25 mouse cellular contexts compared by ENCODE assay signal in genomic region chr4:150217935-150218334, GRCm38 (mm10). TPM values are rescaled to one million over a fixed set of nuclear protein-coding genes. Genes with fewer than 3 reads are reported as not detected.
DNase-seq lines count a peak whose midpoint lies in the region; ATAC-seq and TF ChIP-seq lines count a peak whose summit lies in the region.
"Had no signal": no experiment of that assay in that cellular context is flagged by ENCODE, and none has a peak within 500 bp of the region (broad histone marks: within the 10 kb centered on the region; RNA-seq: fewer than 3 reads in every experiment).

No protein-coding gene starts in this region.

- intact Hi-C loops in heart, postnatal 36 days (cut with DNase I), result loop anchor here (5.0 kb wide), 1 partner anchor 81 kb away; no protein-coding TSS in a partner anchor

- no peak for TF ChIP-seq EP300 in heart, postnatal 0 days (IDR thresholded peaks at IDR 0.05; ENCODE audit: low read depth)
- TF ChIP-seq EP300 in liver, postnatal 0 days (IDR thresholded peaks at IDR 0.05; ENCODE audit: low read depth), result no peak
- TF ChIP-seq EP300 in stomach, postnatal 0 days (optimal IDR thresholded peaks at IDR 0.05), result no peak

- WGBS in heart, postnatal 0 days, result 60% methylated on average over 1 of the region's 1 CpGs
- WGBS in liver, postnatal 0 days (ENCODE audit: insufficient replicate concordance), result 50% methylated on average over 1 of the region's 1 CpGs
- WGBS in stomach, postnatal 0 days, result 100% methylated on average over 1 of the region's 1 CpGs

- no peaks in the 10 kb centered on the region for H3K36me3 ChIP-seq in heart, postnatal 0 days (replicated peaks; ENCODE audit: control insufficient read depth, insufficient read depth, low read length)
- H3K36me3 ChIP-seq in liver, postnatal 0 days (replicated peaks; ENCODE audit: insufficient read depth, low read length), result no peaks in the 10 kb centered on the region
- no peaks in the 10 kb centered on the region for H3K36me3 ChIP-seq in E14TG2a.4 (ENCODE audit: insufficient read depth, low read length)
- no peaks in the 10 kb centered on the region for H3K36me3 ChIP-seq in stomach, postnatal 0 days (ENCODE audit: control insufficient read depth, insufficient read depth, low read length)
- H3K36me3 ChIP-seq: forebrain, embryonic 10.5 days; midbrain, embryonic 10.5 days; neural tube, embryonic 12.5 days had no signal

- TF ChIP-seq CTCF in heart, postnatal 0 days (IDR thresholded peaks at IDR 0.05; ENCODE audit: low read depth), result peak; percentile 30
- peak; percentile 46 for TF ChIP-seq CTCF in liver, postnatal 0 days (IDR thresholded peaks at IDR 0.05; ENCODE audit: low read depth)
- TF ChIP-seq CTCF in E14TG2a.4 (conservative IDR thresholded peaks at IDR 0.05; ENCODE audit: low read length), result peak; percentile 54
- peak; percentile 51 for TF ChIP-seq CTCF in stomach, postnatal 0 days (IDR thresholded peaks at IDR 0.05; ENCODE audit: low read depth)

- no peak for ATAC-seq in heart, postnatal 0 days (ENCODE audit: insufficient read depth, low read depth)
- ATAC-seq in liver, postnatal 0 days, result no peak
- ATAC-seq in stomach, postnatal 0 days (ENCODE audit: low FRiP score, low TSS enrichment), result no peak
- ATAC-seq: hindbrain, embryonic 16.5 days had no signal

- no peaks in the 10 kb centered on the region for H3K9me3 ChIP-seq in heart, postnatal 0 days (replicated peaks; ENCODE audit: control insufficient read depth, low read length)
- H3K9me3 ChIP-seq in liver, postnatal 0 days (ENCODE audit: low read length), result no peaks in the 10 kb centered on the region
- no peaks in the 10 kb centered on the region for H3K9me3 ChIP-seq in E14TG2a.4 (ENCODE audit: low read length)
- H3K9me3 ChIP-seq in stomach, postnatal 0 days (ENCODE audit: control insufficient read depth, low read length), result no peaks in the 10 kb centered on the region
- H3K9me3 ChIP-seq: forebrain, embryonic 10.5 days; midbrain, embryonic 10.5 days; neural tube, embryonic 12.5 days had no signal

- no peak overlapping the region for H3K4me2 ChIP-seq in heart, postnatal 0 days (ENCODE audit: low read depth, low read length)
- no peak overlapping the region for H3K4me2 ChIP-seq in liver, postnatal 0 days (ENCODE audit: low read depth, low read length)
- no peak overlapping the region for H3K4me2 ChIP-seq in stomach, postnatal 0 days (replicated peaks; ENCODE audit: low read depth)
- H3K4me2 ChIP-seq: neural tube, embryonic 12.5 days had no signal

- DNase-seq in heart, postnatal 0 days (ENCODE audit: low spot score), result no peak
- DNase-seq in heart, postnatal 36 days, result no peak
- DNase-seq in liver, postnatal 0 days, result no peak
- DNase-seq in liver, result no peak
- no peak for DNase-seq in stomach, postnatal 0 days (ENCODE audit: low spot score)
- DNase-seq in thymus, postnatal 4 days, result no peak
- DNase-seq: adrenal gland, adult 2 months; cerebellum, adult 2 months; cerebellum, postnatal 36 days; heart, adult 11 months; kidney, adult 8-10 months; kidney, postnatal 4 days; lung, adult 18-20 months; thymus, postnatal 14 days had no signal

- no peaks in the 10 kb centered on the region for H3K4me1 ChIP-seq in heart, postnatal 0 days (ENCODE audit: control insufficient read depth, insufficient read depth)
- peaks cover 19% of the 10 kb centered on the region for H3K4me1 ChIP-seq in liver, postnatal 0 days (ENCODE audit: insufficient read depth)
- H3K4me1 ChIP-seq in E14TG2a.4 (replicated peaks; ENCODE audit: low read depth, low read length), result peaks cover 42% of the 10 kb centered on the region
- H3K4me1 ChIP-seq in stomach, postnatal 0 days (replicated peaks; ENCODE audit: control insufficient read depth, insufficient read depth), result no peaks in the 10 kb centered on the region

- no peaks in the 10 kb centered on the region for H3K27me3 ChIP-seq in heart, postnatal 0 days (ENCODE audit: control insufficient read depth, insufficient read depth, low read length)
- H3K27me3 ChIP-seq in liver, postnatal 0 days (ENCODE audit: insufficient read depth, low read length), result no peaks in the 10 kb centered on the region
- no peaks in the 10 kb centered on the region for H3K27me3 ChIP-seq in E14TG2a.4 (ENCODE audit: insufficient read depth, low read length)
- no peaks in the 10 kb centered on the region for H3K27me3 ChIP-seq in stomach, postnatal 0 days (ENCODE audit: control insufficient read depth, insufficient read depth, low read length)
- H3K27me3 ChIP-seq: neural tube, embryonic 12.5 days had no signal

- H3K9ac ChIP-seq in heart, postnatal 0 days (replicated peaks; ENCODE audit: low read depth, low read length), result no peak overlapping the region
- H3K9ac ChIP-seq in liver, postnatal 0 days (replicated peaks), result no peak overlapping the region
- no peak overlapping the region for H3K9ac ChIP-seq in stomach, postnatal 0 days (ENCODE audit: low read length)
- H3K9ac ChIP-seq: neural tube, embryonic 12.5 days had no signal

- H3K27ac ChIP-seq in heart, postnatal 0 days (ENCODE audit: low read depth), result no peak overlapping the region
- H3K27ac ChIP-seq in liver, postnatal 0 days (ENCODE audit: low read depth), result no peak overlapping the region
- no peak overlapping the region for H3K27ac ChIP-seq in stomach, postnatal 0 days (replicated peaks)
- H3K27ac ChIP-seq: forebrain, embryonic 10.5 days; midbrain, embryonic 10.5 days; neural tube, embryonic 12.5 days had no signal

- H3K4me3 ChIP-seq in heart, postnatal 0 days (ENCODE audit: low read depth, low read length), result no peak overlapping the region
- no peak overlapping the region for H3K4me3 ChIP-seq in liver, postnatal 0 days (ENCODE audit: low read depth, low read length)
- H3K4me3 ChIP-seq in E14TG2a.4 (replicated peaks; ENCODE audit: low read length), result no peak overlapping the region
- no peak overlapping the region for H3K4me3 ChIP-seq in stomach, postnatal 0 days (ENCODE audit: low read depth, low read length)
- H3K4me3 ChIP-seq: forebrain, embryonic 10.5 days; midbrain, embryonic 10.5 days; neural tube, embryonic 12.5 days had no signal

RNA-seq across cellular contexts. Expression of gene Car6, which starts 16.8 kb away (rescaled TPM):
- not detected in 2 replicates for total RNA-seq in heart, postnatal 0 days (2014; rRNA removed; ENCODE audit: low replicate concordance)
- not detected in 2 replicates for polyA plus RNA-seq in heart, postnatal 0 days (2015; fragmentation: Nextera tagmentation; extraction: Ambion mirVana)
- not detected for total RNA-seq in heart, postnatal 36 days (2021)
- not detected in 2 replicates for polyA plus RNA-seq in liver, postnatal 0 days (2015; fragmentation: Nextera tagmentation; extraction: Ambion mirVana)
- polyA plus RNA-seq in stomach, postnatal 0 days (2015; fragmentation: Nextera tagmentation; extraction: Ambion mirVana), result 0.06 TPM in 1 of 2 replicates, not detected in the other
- total RNA-seq: gastrocnemius, adult 8-10 months; hematopoietic stem cell, adult 5-6 weeks; layer of hippocampus, postnatal 14 days; left cerebral cortex, postnatal 14 days had no signal
- polyA plus RNA-seq: adrenal gland, adult 2 months; cerebellum, adult 2 months; forebrain, embryonic 10.5 days; heart, embryonic 14.5 days; hindbrain, embryonic 16.5 days; midbrain, embryonic 10.5 days; neural tube, embryonic 12.5 days; small intestine, adult 2 months had no signal

RNA-seq across cellular contexts. Expression of gene Eno1, which starts 18.6 kb away (rescaled TPM):
- total RNA-seq in heart, postnatal 0 days (2014; rRNA removed; ENCODE audit: low replicate concordance), result 525 and 625 TPM in 2 replicates
- 999 and 1,074 TPM in 2 replicates for polyA plus RNA-seq in heart, postnatal 0 days (2015; fragmentation: Nextera tagmentation; extraction: Ambion mirVana)
- 100 to 1,000 TPM; 106 to 108 TPM for total RNA-seq in heart, postnatal 36 days (2021)
- polyA plus RNA-seq in liver, postnatal 0 days (2015; fragmentation: Nextera tagmentation; extraction: Ambion mirVana), result 574 and 747 TPM in 2 replicates
- 636 and 733 TPM in 2 replicates for polyA plus RNA-seq in stomach, postnatal 0 days (2015; fragmentation: Nextera tagmentation; extraction: Ambion mirVana)
